Mouse (Mus musculus): ENCODE measurements at regions not wholly inside any gene's neighbourhood (a gene's known extent, or its start where the extent isn't known, plus 50 kb on each side); places are given as distances from the start of the nearest gene placed in this dataset.
A peak's percentile ranks its signal among the peaks of the same experiment; 100 is the strongest.

- no peak for DNase-seq
Measured at GRCm38 (mm10) chr3:115655020-115655419, 59.9 kb downstream of the S1pr1 start.

- no peak for DNase-seq
Measured at GRCm38 (mm10) chr3:115652236-115652635, 62.6 kb downstream of the S1pr1 start.

- no peak for DNase-seq
Measured at GRCm38 (mm10) chr3:115649338-115650117, 65.3 kb downstream of the S1pr1 start.

GRCm38 (mm10) chr3:115646993-115647392 lies 67.9 kb downstream of the S1pr1 start:
- no peak for DNase-seq

GRCm38 (mm10) chr3:115644307-115644706 lies 70.6 kb downstream of the S1pr1 start:
- no peak for DNase-seq

- DNase-seq: peak; percentile 59
Measured at GRCm38 (mm10) chr3:115642846-115643260, 72.0 kb downstream of the S1pr1 start.

GRCm38 (mm10) chr3:115642001-115642845 lies 72.6 kb downstream of the S1pr1 start:
- no peak for DNase-seq

GRCm38 (mm10) chr3:115641411-115641810 lies 73.5 kb downstream of the S1pr1 start:
- DNase-seq: no peak

- no peak for DNase-seq
Measured at GRCm38 (mm10) chr3:115635487-115635886, 79.4 kb downstream of the S1pr1 start.

- no peak for DNase-seq
Measured at GRCm38 (mm10) chr3:115635081-115635480, 79.8 kb downstream of the S1pr1 start.

- DNase-seq: no peak
Measured at GRCm38 (mm10) chr3:115632417-115632743, 82.5 kb downstream of the S1pr1 start.

GRCm38 (mm10) chr3:115631573-115632416 lies 83.1 kb downstream of the S1pr1 start:
- DNase-seq: peak; percentile 7

- no peak for DNase-seq
Measured at GRCm38 (mm10) chr3:115622920-115623319, 92.0 kb downstream of the S1pr1 start.

GRCm38 (mm10) chr3:115622300-115622699 lies 92.6 kb downstream of the S1pr1 start:
- DNase-seq: no peak

GRCm38 (mm10) chr3:115619970-115620369 lies 94.9 kb downstream of the S1pr1 start:
- DNase-seq: no peak

GRCm38 (mm10) chr3:115615994-115616598 lies 98.8 kb downstream of the S1pr1 start:
- DNase-seq: peak; percentile 23

- no peak for DNase-seq
Measured at GRCm38 (mm10) chr3:115612859-115613258, 102.0 kb downstream of the S1pr1 start.

GRCm38 (mm10) chr3:115608087-115608486 lies 106.8 kb downstream of the S1pr1 start:
- DNase-seq: no peak

- no peak for DNase-seq
Measured at GRCm38 (mm10) chr3:115604734-115605279, 110.1 kb downstream of the S1pr1 start.

- DNase-seq: no peak
Measured at GRCm38 (mm10) chr3:115604267-115604666, 110.6 kb downstream of the S1pr1 start.

- no peak for DNase-seq
Measured at GRCm38 (mm10) chr3:115603803-115604202, 111.1 kb downstream of the S1pr1 start.

GRCm38 (mm10) chr3:115599281-115599680 lies 115.6 kb downstream of the S1pr1 start:
- no peak for DNase-seq

Measured in cerebellum, adult 11-12 months (tissue).